Mouse (Mus musculus): ENCODE results near the gene Gnai2.

GRCm38 (mm10) chr9:107668916-107669315 is 33.7 kb upstream of the Gnai2 start:
- TF ChIP-seq CTCF (IDR thresholded peaks at IDR 0.05; ENCODE audit: extremely low read depth, insufficient read depth, insufficient read length, insufficient replicate concordance) (no peak), POLR2A (IDR thresholded peaks at IDR 0.05; ENCODE audit: low read depth, low read length) (no peak)
